Mouse (Mus musculus) limb, embryonic 11.5 days (tissue): ENCODE results near the gene Fcer1a. TPM values are rescaled to one million over a fixed set of nuclear protein-coding genes. Genes with fewer than 3 reads are reported as not detected.
"Not testable (repeated sequence)": the region's sequence is repeated elsewhere in the genome, so short reads cannot be mapped to it uniquely, and the experiment has no call there.

Experiments used
- ATAC-seq: fragments of 200-750 bp; cut with Nextera tagmentation; 2 replicates; pipeline ENCODE4 v1.8.0; 2017; ENCODE audit warnings: low read depth; ENCODE audit not compliant: insufficient number of reproducible peaks, low FRiP score, low TSS enrichment
- DNase-seq: peaks from one replicate; pipeline ENCODE4 v3.0.0-alpha.2; 2015; ENCODE audit warnings: low spot score
- H3K27ac ChIP-seq: fragments of 300-500 bp; sonication (generic); replicated peaks from 2 replicates; pipeline ENCODE4 v1.5.1; 2014; ENCODE audit warnings: low read depth, mild to moderate bottlenecking, low read length
- H3K27me3 ChIP-seq: fragments of 300-500 bp; sonication (generic); 2 replicates; pipeline ENCODE4 v1.6.1; 2014; ENCODE audit warnings: mild to moderate bottlenecking, low read length, mixed read lengths; ENCODE audit not compliant: control insufficient read depth, insufficient read depth
- H3K36me3 ChIP-seq: fragments of 300-500 bp; sonication (generic); 2 replicates; pipeline ENCODE4 v1.6.1; 2014; ENCODE audit warnings: mild to moderate bottlenecking, low read length, moderate library complexity, mixed read lengths; ENCODE audit not compliant: control insufficient read depth, insufficient read depth
- H3K4me1 ChIP-seq: fragments of 300-500 bp; sonication (generic); 2 replicates; pipeline ENCODE4 v1.6.1; 2014; ENCODE audit warnings: low read length, mixed read lengths; ENCODE audit not compliant: control insufficient read depth, insufficient read depth
- H3K4me2 ChIP-seq: fragments of 300-500 bp; sonication (generic); 2 replicates; pipeline ENCODE4 v1.6.1; 2014; ENCODE audit warnings: low read depth, mild to moderate bottlenecking, moderate library complexity; ENCODE audit not compliant: severe bottlenecking
- H3K4me3 ChIP-seq: fragments of 300-500 bp; sonication (generic); 2 replicates; pipeline ENCODE4 v1.5.1; 2014; ENCODE audit warnings: low read depth, low read length
- H3K9ac ChIP-seq: fragments of 300-500 bp; sonication (generic); 2 replicates; pipeline ENCODE4 v1.6.1; 2014; ENCODE audit warnings: mild to moderate bottlenecking, low read length
- H3K9me3 ChIP-seq: fragments of 300-500 bp; sonication (generic); 2 replicates; pipeline ENCODE4 v1.6.1; 2016; ENCODE audit warnings: low read length; ENCODE audit not compliant: control insufficient read depth
- WGBS: fragments of 180-500 bp; shearing (Covaris S2); extraction: QIAGEN DNeasy Blood & Tissue Kit; methylation state at CpG from one replicate; pipeline ENCODE4 v1.1.7; 2014; 5-methylcytosine and 5-hydroxymethylcytosine counted together
- polyA plus RNA-seq: library from polyadenylated mRNA; unstranded; fragments of >200 nt; fragmentation: Nextera tagmentation; extraction: Ambion mirVana; gene quantifications from 2 replicates; pipeline ENCODE4 v1.2.1, GENCODE M21; 2014

The Fcer1a gene
- not detected in 2 replicates for polyA plus RNA-seq

GRCm38 (mm10) chr1:173227081-173227480, at the start of gene Fcer1a:
Gene Fcer1a (minus strand): TSS chr1:173227214.
- Histone ChIP-seq H3K27ac (no peak within 1 kb of the TSS), H3K4me2 (no peak within 1 kb of the TSS), H3K27me3 (no peaks in the 10 kb centered on the region), H3K9me3 (no peaks in the 10 kb centered on the region), H3K4me1 (no peaks in the 10 kb centered on the region), H3K36me3 (no peaks in the 10 kb centered on the region), H3K4me3 (no peak within 1 kb of the TSS), H3K9ac (no peak within 1 kb of the TSS)
- ATAC-seq: no peak
- DNase-seq: no peak
- WGBS: 84% methylated on average over 2 of the region's 2 CpGs

- Histone ChIP-seq H3K4me2 (no peak within 1 kb of the TSS), H3K9me3 (no peaks in the 10 kb centered on the region)
Measured at GRCm38 (mm10) chr1:173265701-173266100, 38.7 kb upstream of the Fcer1a start, which contains the start of gene Olfr418. Gene Olfr418 (plus strand): TSS chr1:173266001.

DNA sequence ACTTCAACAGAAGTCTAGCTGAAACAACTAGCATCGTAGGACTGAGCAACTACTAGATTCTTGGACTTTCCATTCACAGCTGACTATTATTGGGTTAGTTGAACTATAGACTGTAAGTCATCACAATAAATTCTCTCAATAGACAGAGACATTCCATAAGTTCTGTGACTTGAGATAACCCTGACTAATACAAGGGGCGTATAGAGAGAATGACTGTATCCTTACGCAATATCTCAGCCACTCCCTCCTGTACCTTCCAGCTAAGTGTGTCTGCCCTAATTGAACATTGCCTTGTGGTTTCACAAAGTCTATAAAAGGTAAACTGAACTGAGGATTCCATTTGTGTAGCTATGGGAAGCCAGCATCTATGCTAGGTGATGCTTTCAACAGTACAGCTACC, 22.9 kb upstream of the Fcer1a start:
- H3K4me2 ChIP-seq: no peak overlapping the region
- H3K9ac ChIP-seq: no peak overlapping the region
- no peak for ATAC-seq
- no peaks in the 10 kb centered on the region for H3K36me3 ChIP-seq
- no peaks in the 10 kb centered on the region for H3K27me3 ChIP-seq
- 91% methylated on average over 3 of the region's 3 CpGs for WGBS
- no peaks in the 10 kb centered on the region for H3K9me3 ChIP-seq
- no peak overlapping the region for H3K4me3 ChIP-seq
- DNase-seq: no peak
- no peak overlapping the region for H3K27ac ChIP-seq
- no peaks in the 10 kb centered on the region for H3K4me1 ChIP-seq

More at GRCm38 (mm10) chr1:173265701-173266100, 38.7 kb upstream of the Fcer1a start, which contains the start of gene Olfr418:
- ATAC-seq (no peak), DNase-seq (no peak)
- Histone ChIP-seq H3K4me3 (no peak within 1 kb of the TSS), H3K4me1 (no peaks in the 10 kb centered on the region), H3K27ac (no peak within 1 kb of the TSS), H3K9ac (no peak within 1 kb of the TSS), H3K36me3 (no peaks in the 10 kb centered on the region), H3K27me3 (no peaks in the 10 kb centered on the region)

- not testable (repeated sequence) for H3K36me3 ChIP-seq, H3K27ac ChIP-seq, H3K9ac ChIP-seq, H3K4me1 ChIP-seq, DNase-seq, ATAC-seq, H3K4me3 ChIP-seq, H3K4me2 ChIP-seq, H3K9me3 ChIP-seq, H3K27me3 ChIP-seq
- WGBS: 84% methylated on average over 1 of the region's 1 CpGs
Measured at GRCm38 (mm10) chr1:173237004-173237403, 10.0 kb upstream of the Fcer1a start.

- no peak overlapping the region for H3K4me3 ChIP-seq
- H3K27me3 ChIP-seq: no peaks in the 10 kb centered on the region
- whole genome bisulfite sequencing: 91% methylated on average over 3 of the region's 3 CpGs
- DNase-seq (no peak), ATAC-seq (no peak)
- no peaks in the 10 kb centered on the region for H3K4me1 ChIP-seq
- H3K9me3 ChIP-seq: no peaks in the 10 kb centered on the region
- H3K36me3 ChIP-seq: no peaks in the 10 kb centered on the region
- no peak overlapping the region for H3K9ac ChIP-seq
- no peak overlapping the region for H3K27ac ChIP-seq
- H3K4me2 ChIP-seq: no peak overlapping the region
Measured at GRCm38 (mm10) chr1:173216481-173216880, 10.5 kb downstream of the Fcer1a start.

- H3K4me3 ChIP-seq: no peak within 1 kb of the TSS
- no peak within 1 kb of the TSS for H3K4me2 ChIP-seq
- H3K27ac ChIP-seq: no peak within 1 kb of the TSS
- WGBS: 85% methylated on average over 5 of the region's 5 CpGs
- ATAC-seq (no peak), DNase-seq (no peak)
- H3K4me1 ChIP-seq: no peaks in the 10 kb centered on the region
- H3K9me3 ChIP-seq: no peaks in the 10 kb centered on the region
- no peaks in the 10 kb centered on the region for H3K27me3 ChIP-seq
- no peak within 1 kb of the TSS for H3K9ac ChIP-seq
- no peaks in the 10 kb centered on the region for H3K36me3 ChIP-seq
Measured at GRCm38 (mm10) chr1:173212092-173212491, 14.9 kb downstream of the Fcer1a start, which contains the start of gene Olfr1404. Gene Olfr1404 (plus strand): TSS chr1:173212392.

GRCm38 (mm10) chr1:173197508-173197907, 29.5 kb downstream of the Fcer1a start, which contains the start of gene Olfr218:
Gene Olfr218 (plus strand): TSS chr1:173197808.
- H3K27ac ChIP-seq: no peak within 1 kb of the TSS
- no peak within 1 kb of the TSS for H3K9ac ChIP-seq
- DNase-seq (no peak), ATAC-seq (no peak)
- no peak within 1 kb of the TSS for H3K4me2 ChIP-seq
- no peaks in the 10 kb centered on the region for H3K9me3 ChIP-seq
- H3K4me1 ChIP-seq: no peaks in the 10 kb centered on the region
- 75% methylated on average over 5 of the region's 5 CpGs for WGBS
- no peaks in the 10 kb centered on the region for H3K27me3 ChIP-seq
- H3K36me3 ChIP-seq: no peaks in the 10 kb centered on the region
- no peak within 1 kb of the TSS for H3K4me3 ChIP-seq

GRCm38 (mm10) chr1:173196359-173196758, 30.7 kb downstream of the Fcer1a start:
- no peak for ATAC-seq
- Histone ChIP-seq H3K4me2 (no peak overlapping the region), H3K27ac (no peak overlapping the region), H3K27me3 (no peaks in the 10 kb centered on the region), H3K9me3 (no peaks in the 10 kb centered on the region), H3K4me1 (no peaks in the 10 kb centered on the region), H3K9ac (no peak overlapping the region), H3K4me3 (no peak overlapping the region), H3K36me3 (no peaks in the 10 kb centered on the region)
- WGBS: 81% methylated on average over 2 of the region's 2 CpGs
- DNase-seq: no peak

GRCm38 (mm10) chr1:173192059-173192458, 35.0 kb downstream of the Fcer1a start:
- 76% methylated on average over 3 of the region's 3 CpGs for WGBS
- Histone ChIP-seq H3K36me3 (no peaks in the 10 kb centered on the region), H3K27ac (no peak overlapping the region), H3K27me3 (no peaks in the 10 kb centered on the region), H3K4me2 (no peak overlapping the region), H3K9ac (no peak overlapping the region), H3K4me3 (no peak overlapping the region), H3K9me3 (no peaks in the 10 kb centered on the region), H3K4me1 (no peaks in the 10 kb centered on the region)
- no peak for DNase-seq
- no peak for ATAC-seq
